Mouse (Mus musculus) cerebellum, postnatal 25 days (tissue): ENCODE results near the gene Cyth3.

Experiments used
- DNase-seq, 2 experiments: peaks; one replicate each; pipeline ENCODE4 v3.0.0; 2021; ENCODE audit warnings: mixed read lengths in 2 of 2

Cyth3 gene

GRCm38 (mm10) chr5:143712011-143712800, 90.0 kb downstream of the Cyth3 start:
- no peak for DNase-seq

- no peak for DNase-seq
These were observed 99.7 kb downstream of the Cyth3 start for GRCm38 (mm10) chr5:143721962-143722361.

GRCm38 (mm10) chr5:143730915-143731314, 108.7 kb downstream of the Cyth3 start:
- DNase-seq, result no peak

- peak in 1 of 2 experiments; percentile 57 for DNase-seq
These were observed 109.4 kb downstream of the Cyth3 start for GRCm38 (mm10) chr5:143731483-143732112.

- peak; percentile 97 to 98 for DNase-seq
These were observed 110.1 kb downstream of the Cyth3 start, which contains the start of gene Usp42 for GRCm38 (mm10) chr5:143732180-143732891. Usp42 (minus strand) TSS chr5:143732280.

GRCm38 (mm10) chr5:143749630-143750208, 127.5 kb downstream of the Cyth3 start:
- DNase-seq, result no peak

- no peak for DNase-seq
These were observed 133.4 kb downstream of the Cyth3 start for GRCm38 (mm10) chr5:143755529-143756141.

- DNase-seq, result peak; percentile 94 to 95
These were observed 135.7 kb downstream of the Cyth3 start for GRCm38 (mm10) chr5:143757755-143758443.

GRCm38 (mm10) chr5:143759554-143759953, 137.3 kb downstream of the Cyth3 start:
- DNase-seq, result no peak
